Comparison of ENCODE assay signal across 26 mouse cellular contexts in genomic region chr5:104373648-104374307, GRCm38 (mm10). TPM values are rescaled to one million over a fixed set of nuclear protein-coding genes. Genes with fewer than 3 reads are reported as not detected.
A peak's percentile ranks its signal among the peaks of the same experiment; 100 is the strongest.
DNase-seq lines count a peak whose midpoint lies in the region; ATAC-seq lines count a peak whose summit lies in the region.
"Had no signal": no experiment of that assay in that cellular context is flagged by ENCODE, and none has a peak within 500 bp of the region (broad histone marks: within the 10 kb centered on the region; RNA-seq: fewer than 3 reads in every experiment).

No protein-coding gene starts in this region.

- H3K9me3 ChIP-seq in embryonic facial prominence, embryonic 11.5 days (replicated peaks; ENCODE audit: control insufficient read depth, low read length), result no peaks in the 10 kb centered on the region
- no peaks in the 10 kb centered on the region for H3K9me3 ChIP-seq in embryonic facial prominence, embryonic 10.5 days
- H3K9me3 ChIP-seq in kidney, embryonic 16.5 days (ENCODE audit: low read length), result no peaks in the 10 kb centered on the region
- no peaks in the 10 kb centered on the region for H3K9me3 ChIP-seq in lung, embryonic 15.5 days
- H3K9me3 ChIP-seq in stomach, embryonic 15.5 days, result no peaks in the 10 kb centered on the region
- H3K9me3 ChIP-seq: embryonic facial prominence, embryonic 13.5 days; heart, embryonic 13.5 days; limb, embryonic 15.5 days; neural tube, embryonic 12.5 days had no signal

- no peaks in the 10 kb centered on the region for H3K4me1 ChIP-seq in embryonic facial prominence, embryonic 11.5 days (ENCODE audit: control insufficient read depth, insufficient read depth, low read length)
- peaks cover 19% of the 10 kb centered on the region for H3K4me1 ChIP-seq in embryonic facial prominence, embryonic 10.5 days
- H3K4me1 ChIP-seq in kidney, embryonic 16.5 days (ENCODE audit: insufficient read depth, low read length), result peaks cover 18% of the 10 kb centered on the region
- H3K4me1 ChIP-seq in lung, embryonic 15.5 days, result peaks cover 19% of the 10 kb centered on the region
- peaks cover 5% of the 10 kb centered on the region; the same call in 1 of the 2 replicates for H3K4me1 ChIP-seq in stomach, embryonic 15.5 days
- H3K4me1 ChIP-seq: neural tube, embryonic 12.5 days had no signal

- H3K4me2 ChIP-seq in embryonic facial prominence, embryonic 11.5 days (ENCODE audit: low read depth, low read length), result no peak overlapping the region
- no peak overlapping the region for H3K4me2 ChIP-seq in kidney, embryonic 16.5 days (replicated peaks; ENCODE audit: low read depth, low read length)
- H3K4me2 ChIP-seq in lung, embryonic 15.5 days, result no peak overlapping the region
- H3K4me2 ChIP-seq in stomach, embryonic 15.5 days, result no peak overlapping the region
- H3K4me2 ChIP-seq: embryonic facial prominence, embryonic 13.5 days; heart, embryonic 13.5 days; limb, embryonic 15.5 days; neural tube, embryonic 12.5 days had no signal

- no peak overlapping the region for H3K4me3 ChIP-seq in embryonic facial prominence, embryonic 11.5 days (ENCODE audit: low read depth, low read length)
- no peak overlapping the region for H3K4me3 ChIP-seq in embryonic facial prominence, embryonic 10.5 days
- H3K4me3 ChIP-seq in kidney, embryonic 16.5 days (ENCODE audit: low read length), result no peak overlapping the region
- no peak overlapping the region for H3K4me3 ChIP-seq in lung, embryonic 15.5 days
- no peak overlapping the region for H3K4me3 ChIP-seq in stomach, embryonic 15.5 days (replicated peaks)
- H3K4me3 ChIP-seq: embryonic facial prominence, embryonic 13.5 days; erythroblast, embryonic 14.5 days; heart, embryonic 13.5 days; limb, embryonic 15.5 days; neural tube, embryonic 12.5 days had no signal

- ATAC-seq in embryonic facial prominence, embryonic 11.5 days (replicated peaks; ENCODE audit: insufficient number of reproducible peaks, low FRiP score, low TSS enrichment, low read depth), result peak; percentile 65; the same call in 1 of the 2 replicates
- peak; percentile 70 for ATAC-seq in kidney, embryonic 16.5 days (ENCODE audit: low FRiP score, low TSS enrichment)
- no peak for ATAC-seq in lung, embryonic 15.5 days (ENCODE audit: borderline replicate concordance, extremely low read depth, low FRiP score, low TSS enrichment)
- no peak; the same call in 1 of the 2 replicates for ATAC-seq in stomach, embryonic 15.5 days (ENCODE audit: insufficient read depth, low FRiP score, low read depth)
- ATAC-seq: activated CD4-positive, CD25-positive, alpha-beta regulatory T cell, adult 4 months; forebrain, embryonic 14.5 days; hindbrain, postnatal 0 days had no signal

- no peaks in the 10 kb centered on the region for H3K36me3 ChIP-seq in embryonic facial prominence, embryonic 11.5 days (replicated peaks; ENCODE audit: control insufficient read depth, insufficient read depth, low read depth, low read length)
- H3K36me3 ChIP-seq in embryonic facial prominence, embryonic 10.5 days (replicated peaks), result no peaks in the 10 kb centered on the region
- H3K36me3 ChIP-seq in kidney, embryonic 16.5 days (ENCODE audit: insufficient read depth, low read length), result no peaks in the 10 kb centered on the region
- no peaks in the 10 kb centered on the region for H3K36me3 ChIP-seq in lung, embryonic 15.5 days
- no peaks in the 10 kb centered on the region for H3K36me3 ChIP-seq in stomach, embryonic 15.5 days
- H3K36me3 ChIP-seq: embryonic facial prominence, embryonic 13.5 days; heart, embryonic 13.5 days; limb, embryonic 15.5 days; neural tube, embryonic 12.5 days had no signal

- no peak overlapping the region for H3K27ac ChIP-seq in embryonic facial prominence, embryonic 11.5 days (replicated peaks; ENCODE audit: low read depth, low read length)
- H3K27ac ChIP-seq in embryonic facial prominence, embryonic 10.5 days (replicated peaks), result no peak overlapping the region; the same call in 1 of the 2 replicates
- H3K27ac ChIP-seq in kidney, embryonic 16.5 days (ENCODE audit: low read length), result peak overlapping the region; percentile 8; the same call in 1 of the 2 replicates
- peak overlapping the region; percentile 39; the same call in 1 of the 2 replicates for H3K27ac ChIP-seq in lung, embryonic 15.5 days
- H3K27ac ChIP-seq in stomach, embryonic 15.5 days, result peak overlapping the region; percentile 59; the same call in 1 of the 2 replicates
- H3K27ac ChIP-seq: embryonic facial prominence, embryonic 13.5 days; heart, embryonic 13.5 days; hindbrain, postnatal 0 days; limb, embryonic 15.5 days; neural tube, embryonic 12.5 days had no signal

- 86% methylated on average over 4 of the region's 4 CpGs for WGBS in embryonic facial prominence, embryonic 11.5 days
- WGBS in embryonic facial prominence, embryonic 10.5 days, result 82% methylated on average over 4 of the region's 4 CpGs
- WGBS in kidney, embryonic 16.5 days, result 74% methylated on average over 4 of the region's 4 CpGs
- 75% methylated on average over 4 of the region's 4 CpGs for WGBS in lung, embryonic 15.5 days
- WGBS in stomach, embryonic 15.5 days, result 79% methylated on average over 4 of the region's 4 CpGs

- no peak for DNase-seq in embryonic facial prominence, embryonic 11.5 days (ENCODE audit: low spot score)
- DNase-seq in embryonic facial prominence, embryonic 10.5 days (ENCODE audit: low spot score), result no peak
- no peak for DNase-seq in kidney, postnatal 36 days
- DNase-seq in lung, postnatal 25 days (ENCODE audit: low spot score), result no peak
- DNase-seq: cerebellum, adult 11-12 months; layer of hippocampus, adult 9-11 months; midbrain, embryonic 14.5 days; right cerebral cortex, postnatal 14 days; thymus, adult 18-20 months; thymus, postnatal 36 days had no signal

- no peaks in the 10 kb centered on the region for H3K27me3 ChIP-seq in embryonic facial prominence, embryonic 11.5 days (ENCODE audit: control insufficient read depth, insufficient read depth, low read length)
- H3K27me3 ChIP-seq in embryonic facial prominence, embryonic 10.5 days (replicated peaks; ENCODE audit: low read depth, poor library complexity, severe bottlenecking), result no peaks in the 10 kb centered on the region
- H3K27me3 ChIP-seq in kidney, embryonic 16.5 days (ENCODE audit: insufficient read depth, low read length), result no peaks in the 10 kb centered on the region
- H3K27me3 ChIP-seq in lung, embryonic 15.5 days, result no peaks in the 10 kb centered on the region
- no peaks in the 10 kb centered on the region for H3K27me3 ChIP-seq in stomach, embryonic 15.5 days (replicated peaks)
- H3K27me3 ChIP-seq: embryonic facial prominence, embryonic 13.5 days; heart, embryonic 13.5 days; limb, embryonic 15.5 days; neural tube, embryonic 12.5 days had no signal

- H3K9ac ChIP-seq in embryonic facial prominence, embryonic 11.5 days (replicated peaks; ENCODE audit: low read length), result no peak overlapping the region
- H3K9ac ChIP-seq in kidney, embryonic 16.5 days (replicated peaks; ENCODE audit: low read length), result no peak overlapping the region
- no peak overlapping the region for H3K9ac ChIP-seq in lung, embryonic 15.5 days
- no peak overlapping the region for H3K9ac ChIP-seq in stomach, embryonic 15.5 days
- H3K9ac ChIP-seq: embryonic facial prominence, embryonic 13.5 days; heart, embryonic 13.5 days; limb, embryonic 15.5 days; neural tube, embryonic 12.5 days had no signal

RNA-seq across cellular contexts. Expression of gene Mepe, which starts 48.6 kb away (rescaled TPM):
- polyA plus RNA-seq in embryonic facial prominence, embryonic 11.5 days (2014; fragmentation: Nextera tagmentation; extraction: Ambion mirVana), result not detected in 2 replicates
- polyA plus RNA-seq in embryonic facial prominence, embryonic 10.5 days (2016; fragmentation: Nextera tagmentation; extraction: Ambion mirVana), result not detected in 2 replicates
- polyA plus RNA-seq in kidney, embryonic 16.5 days (2015; fragmentation: Nextera tagmentation; extraction: Ambion mirVana), result not detected in 2 replicates
- polyA plus RNA-seq in lung, embryonic 15.5 days (2015; fragmentation: Nextera tagmentation; extraction: Ambion mirVana), result not detected in 2 replicates
- not detected in 2 replicates for polyA plus RNA-seq in stomach, embryonic 15.5 days (2015; fragmentation: Nextera tagmentation; extraction: Ambion mirVana)
- polyA plus RNA-seq: activated CD4-positive, CD25-positive, alpha-beta regulatory T cell, adult 4 months; cortical plate, adult 2 months; embryonic facial prominence, embryonic 13.5 days; erythroblast, embryonic 14.5 days; forebrain, embryonic 14.5 days; frontal cortex, adult 2 months; heart, embryonic 13.5 days; hindbrain, embryonic 11.5 days; hindbrain, postnatal 0 days; intestine, embryonic 16.5 days; large intestine, adult 2 months; midbrain, embryonic 14.5 days; neural tube, embryonic 12.5 days had no signal

Comparison
In these comparisons a context has a peak if more than half of its experiments do, and no peak if none do; other contexts are left out.
1. ATAC-seq: peak in embryonic facial prominence, embryonic 11.5 days (single experiment) and kidney, embryonic 16.5 days (single experiment); none in lung, embryonic 15.5 days (single experiment) and stomach, embryonic 15.5 days (single experiment).
2. H3K27ac ChIP-seq: peak in kidney, embryonic 16.5 days (single experiment), lung, embryonic 15.5 days (single experiment) and stomach, embryonic 15.5 days (single experiment); none in embryonic facial prominence, embryonic 11.5 days (single experiment) and embryonic facial prominence, embryonic 10.5 days (single experiment).